Mouse (Mus musculus): ENCODE data around the gene Acsl6. TPM values are rescaled to one million over a fixed set of nuclear protein-coding genes. Genes with fewer than 3 reads are reported as not detected.
A peak's percentile ranks its signal among the peaks of the same experiment; 100 is the strongest.
"Not testable (repeated sequence)": the region's sequence is repeated elsewhere in the genome, so short reads cannot be mapped to it uniquely, and the experiment has no call there.

Gene Acsl6
- polyA plus RNA-seq, 1 experiment from 2014 or later, result 0.14 TPM

- H3K4me2 ChIP-seq (replicated peaks; ENCODE audit: low read depth, low read length), result no peak overlapping the region
- no peak overlapping the region for H3K4me3 ChIP-seq (ENCODE audit: low read depth, low read length)
- ATAC-seq (no peak), DNase-seq (ENCODE audit: low spot score) (no peak)
- no peaks in the 10 kb centered on the region for H3K36me3 ChIP-seq (ENCODE audit: insufficient read depth, low read length)
- H3K27me3 ChIP-seq (replicated peaks; ENCODE audit: insufficient read depth, low read length), result no peaks in the 10 kb centered on the region
- no peak overlapping the region for H3K27ac ChIP-seq (ENCODE audit: low read length)
- no peak overlapping the region for H3K9ac ChIP-seq (replicated peaks; ENCODE audit: low read depth)
- H3K9me3 ChIP-seq (ENCODE audit: low read length), result no peaks in the 10 kb centered on the region
- H3K4me1 ChIP-seq (ENCODE audit: insufficient read depth, low read depth, low read length), result no peaks in the 10 kb centered on the region
- TF ChIP-seq CTCF (IDR thresholded peaks at IDR 0.05), result no peak
- TF ChIP-seq EP300 (IDR thresholded peaks at IDR 0.05), result no peak
- 62% methylated on average over 7 of the region's 7 CpGs for WGBS
These were observed 52.0 kb downstream of the Acsl6 start for GRCm38 (mm10) chr11:54355564-54355955.

GRCm38 (mm10) chr11:54356676-54357075 is 53.1 kb downstream of the Acsl6 start:
- Histone ChIP-seq H3K36me3 (ENCODE audit: insufficient read depth, low read length) (no peaks in the 10 kb centered on the region), H3K4me1 (ENCODE audit: insufficient read depth, low read depth, low read length) (no peaks in the 10 kb centered on the region), H3K9ac (replicated peaks; ENCODE audit: low read depth) (no peak overlapping the region), H3K4me2 (replicated peaks; ENCODE audit: low read depth, low read length) (no peak overlapping the region), H3K9me3 (ENCODE audit: low read length) (no peaks in the 10 kb centered on the region), H3K27me3 (replicated peaks; ENCODE audit: insufficient read depth, low read length) (no peaks in the 10 kb centered on the region), H3K27ac (ENCODE audit: low read length) (no peak overlapping the region), H3K4me3 (ENCODE audit: low read depth, low read length) (no peak overlapping the region)
- DNase-seq (ENCODE audit: low spot score), result no peak
- 55% methylated on average over 4 of the region's 4 CpGs for WGBS
- no peak for TF ChIP-seq EP300 (IDR thresholded peaks at IDR 0.05)
- peak; percentile 64 for TF ChIP-seq CTCF (IDR thresholded peaks at IDR 0.05)
- no peak for ATAC-seq

- ATAC-seq, result no peak
- H3K9ac ChIP-seq (replicated peaks; ENCODE audit: low read depth), result no peak overlapping the region
- H3K4me1 ChIP-seq (ENCODE audit: insufficient read depth, low read depth, low read length), result no peaks in the 10 kb centered on the region
- DNase-seq (ENCODE audit: low spot score), result no peak
- H3K4me3 ChIP-seq (ENCODE audit: low read depth, low read length), result no peak overlapping the region
- TF ChIP-seq EP300 (IDR thresholded peaks at IDR 0.05), result no peak
- TF ChIP-seq CTCF (IDR thresholded peaks at IDR 0.05), result no peak
- no peaks in the 10 kb centered on the region for H3K9me3 ChIP-seq (ENCODE audit: low read length)
- H3K27me3 ChIP-seq (replicated peaks; ENCODE audit: insufficient read depth, low read length), result no peaks in the 10 kb centered on the region
- no peak overlapping the region for H3K4me2 ChIP-seq (replicated peaks; ENCODE audit: low read depth, low read length)
- no peaks in the 10 kb centered on the region for H3K36me3 ChIP-seq (ENCODE audit: insufficient read depth, low read length)
- H3K27ac ChIP-seq (ENCODE audit: low read length), result no peak overlapping the region
These were observed 69.0 kb downstream of the Acsl6 start for GRCm38 (mm10) chr11:54372553-54372952.

GRCm38 (mm10) chr11:54390386-54390785 is 86.8 kb downstream of the Acsl6 start:
- no peak overlapping the region for H3K4me3 ChIP-seq (ENCODE audit: low read depth, low read length)
- no peak overlapping the region for H3K9ac ChIP-seq (replicated peaks; ENCODE audit: low read depth)
- no peak overlapping the region for H3K27ac ChIP-seq (ENCODE audit: low read length)
- no peaks in the 10 kb centered on the region for H3K27me3 ChIP-seq (replicated peaks; ENCODE audit: insufficient read depth, low read length)
- no peaks in the 10 kb centered on the region for H3K4me1 ChIP-seq (ENCODE audit: insufficient read depth, low read depth, low read length)
- no peaks in the 10 kb centered on the region for H3K36me3 ChIP-seq (ENCODE audit: insufficient read depth, low read length)
- no peak for ATAC-seq
- WGBS, result 46% methylated on average over 8 of the region's 8 CpGs
- no peak overlapping the region for H3K4me2 ChIP-seq (replicated peaks; ENCODE audit: low read depth, low read length)
- TF ChIP-seq EP300 (IDR thresholded peaks at IDR 0.05) (no peak), CTCF (IDR thresholded peaks at IDR 0.05) (no peak)
- DNase-seq (ENCODE audit: low spot score), result no peak
- H3K9me3 ChIP-seq (ENCODE audit: low read length), result no peaks in the 10 kb centered on the region

GRCm38 (mm10) chr11:54391326-54391725 is 87.7 kb downstream of the Acsl6 start:
- no peaks in the 10 kb centered on the region for H3K9me3 ChIP-seq (ENCODE audit: low read length)
- 81% methylated on average over 4 of the region's 4 CpGs for WGBS
- no peak for TF ChIP-seq CTCF (IDR thresholded peaks at IDR 0.05)
- TF ChIP-seq EP300 (IDR thresholded peaks at IDR 0.05), result no peak

GRCm38 (mm10) chr11:54396686-54397085 is 93.1 kb downstream of the Acsl6 start:
- DNase-seq (ENCODE audit: low spot score), result no peak
- Histone ChIP-seq H3K4me1 (ENCODE audit: insufficient read depth, low read depth, low read length) (no peaks in the 10 kb centered on the region), H3K9ac (replicated peaks; ENCODE audit: low read depth) (no peak overlapping the region), H3K27me3 (replicated peaks; ENCODE audit: insufficient read depth, low read length) (no peaks in the 10 kb centered on the region), H3K9me3 (ENCODE audit: low read length) (no peaks in the 10 kb centered on the region), H3K4me2 (replicated peaks; ENCODE audit: low read depth, low read length) (no peak overlapping the region), H3K36me3 (ENCODE audit: insufficient read depth, low read length) (no peaks in the 10 kb centered on the region), H3K4me3 (ENCODE audit: low read depth, low read length) (no peak overlapping the region), H3K27ac (ENCODE audit: low read length) (no peak overlapping the region)
- ATAC-seq, result no peak
- TF ChIP-seq CTCF (IDR thresholded peaks at IDR 0.05) (no peak), EP300 (IDR thresholded peaks at IDR 0.05) (no peak)
- WGBS, result 71% methylated on average over 1 of the region's 1 CpGs

More at GRCm38 (mm10) chr11:54391326-54391725, 87.7 kb downstream of the Acsl6 start:
- DNase-seq (ENCODE audit: low spot score) (no peak), ATAC-seq (no peak)
- Histone ChIP-seq H3K27me3 (replicated peaks; ENCODE audit: insufficient read depth, low read length) (no peaks in the 10 kb centered on the region), H3K4me1 (ENCODE audit: insufficient read depth, low read depth, low read length) (no peaks in the 10 kb centered on the region), H3K4me2 (replicated peaks; ENCODE audit: low read depth, low read length) (no peak overlapping the region), H3K27ac (ENCODE audit: low read length) (no peak overlapping the region), H3K4me3 (ENCODE audit: low read depth, low read length) (no peak overlapping the region), H3K36me3 (ENCODE audit: insufficient read depth, low read length) (no peaks in the 10 kb centered on the region), H3K9ac (replicated peaks; ENCODE audit: low read depth) (no peak overlapping the region)

- H3K9ac ChIP-seq (replicated peaks; ENCODE audit: low read depth), result no peak overlapping the region
- H3K27ac ChIP-seq (ENCODE audit: low read length), result no peak overlapping the region
- 46% methylated on average over 4 of the region's 4 CpGs for WGBS
- TF ChIP-seq CTCF (IDR thresholded peaks at IDR 0.05) (no peak), EP300 (IDR thresholded peaks at IDR 0.05) (no peak)
- H3K4me1 ChIP-seq (ENCODE audit: insufficient read depth, low read depth, low read length), result no peaks in the 10 kb centered on the region
- H3K27me3 ChIP-seq (replicated peaks; ENCODE audit: insufficient read depth, low read length), result no peaks in the 10 kb centered on the region
- no peak overlapping the region for H3K4me2 ChIP-seq (replicated peaks; ENCODE audit: low read depth, low read length)
- H3K4me3 ChIP-seq (ENCODE audit: low read depth, low read length), result no peak overlapping the region
- ATAC-seq (no peak), DNase-seq (ENCODE audit: low spot score) (no peak)
- no peaks in the 10 kb centered on the region for H3K36me3 ChIP-seq (ENCODE audit: insufficient read depth, low read length)
- H3K9me3 ChIP-seq (ENCODE audit: low read length), result no peaks in the 10 kb centered on the region
These were observed 94.5 kb downstream of the Acsl6 start for GRCm38 (mm10) chr11:54398058-54398457.

GRCm38 (mm10) chr11:54400803-54401202 is 97.2 kb downstream of the Acsl6 start:
- not testable (repeated sequence) for H3K36me3 ChIP-seq (ENCODE audit: insufficient read depth, low read length); H3K27me3 ChIP-seq (replicated peaks; ENCODE audit: insufficient read depth, low read length); H3K9ac ChIP-seq (replicated peaks; ENCODE audit: low read depth); H3K4me3 ChIP-seq (ENCODE audit: low read depth, low read length); DNase-seq (ENCODE audit: low spot score); H3K27ac ChIP-seq (ENCODE audit: low read length); H3K4me2 ChIP-seq (replicated peaks; ENCODE audit: low read depth, low read length); H3K9me3 ChIP-seq (ENCODE audit: low read length); H3K4me1 ChIP-seq (ENCODE audit: insufficient read depth, low read depth, low read length); ATAC-seq
- 95% methylated on average over 20 of the region's 20 CpGs for WGBS

Measured in lung, postnatal 0 days (tissue).